Mouse (Mus musculus) frontal cortex, postnatal 36 days (tissue): ENCODE data around the gene Kat6b.

Experiments
- DNase-seq, 2 experiments: peaks; one replicate each; pipeline ENCODE4 v3.0.0; 2022; ENCODE audit warnings: low spot score in 2 of 2

The Kat6b gene

DNA sequence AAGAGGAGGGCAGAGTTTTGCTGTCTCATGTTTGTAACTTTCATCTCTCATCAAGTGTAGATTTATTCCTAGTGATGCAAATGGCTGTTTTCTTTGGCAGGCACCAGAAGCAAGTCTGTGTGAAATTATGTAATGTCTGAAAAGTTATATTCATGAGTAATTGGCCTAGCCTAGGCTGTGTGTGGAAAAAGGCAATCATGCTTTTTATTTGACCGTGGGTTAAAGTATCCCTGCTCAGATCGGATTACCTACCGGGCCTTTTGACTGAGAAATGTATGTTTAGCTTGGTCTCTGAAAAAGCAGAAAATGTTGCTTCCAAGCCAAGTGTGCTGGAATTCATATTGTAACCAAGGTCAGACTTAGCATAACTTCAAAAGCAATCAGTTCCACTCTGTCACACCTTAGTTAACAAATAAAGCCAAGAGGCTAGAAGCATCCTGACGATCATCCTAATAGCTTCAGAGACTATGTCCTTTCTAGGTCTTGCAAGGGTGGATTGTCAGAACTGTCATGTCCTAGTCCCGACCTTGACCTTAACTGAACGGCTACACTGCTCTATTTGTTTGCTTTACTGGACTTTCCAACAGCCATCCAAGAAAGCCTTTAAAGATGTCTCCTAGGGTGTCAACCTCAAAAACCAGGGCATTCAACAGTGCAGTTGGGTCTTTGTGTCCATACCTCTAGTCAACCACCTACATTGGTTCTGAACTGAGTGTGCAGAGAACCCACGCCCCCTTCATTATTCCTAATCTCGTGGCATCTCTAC is 111.9 kb downstream of the Kat6b start:
- DNase-seq: no peak

- DNase-seq: no peak
Measured at GRCm38 (mm10) chr14:21599446-21600173, 118.4 kb downstream of the Kat6b start.

GRCm38 (mm10) chr14:21600174-21600566 is 118.9 kb downstream of the Kat6b start:
- DNase-seq: no peak

GRCm38 (mm10) chr14:21600628-21601027 is 119.4 kb downstream of the Kat6b start:
- no peak for DNase-seq

GRCm38 (mm10) chr14:21602166-21602565 is 120.9 kb downstream of the Kat6b start:
- DNase-seq: no peak

- no peak for DNase-seq
Measured at GRCm38 (mm10) chr14:21602937-21603336, 121.7 kb downstream of the Kat6b start.

DNA sequence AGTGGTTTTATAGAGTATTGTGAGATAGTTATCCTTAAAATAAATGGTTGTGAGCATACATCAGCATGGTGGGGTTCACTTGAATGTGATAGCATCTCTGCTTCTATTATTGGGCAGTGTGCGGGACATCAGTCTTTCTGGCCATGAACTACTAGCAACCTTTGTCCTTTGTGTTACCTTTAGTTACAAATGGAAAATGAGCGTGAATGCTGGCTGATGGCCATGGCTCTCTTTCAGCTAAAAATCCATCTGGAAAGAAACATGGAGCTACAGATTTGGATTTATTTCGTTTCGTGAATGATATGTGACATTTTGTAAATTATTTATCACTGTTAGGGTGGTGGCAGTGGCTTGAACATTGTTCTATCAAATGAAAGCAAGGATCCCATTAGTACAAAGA is 126.5 kb downstream of the Kat6b start:
- DNase-seq: no peak

DNA sequence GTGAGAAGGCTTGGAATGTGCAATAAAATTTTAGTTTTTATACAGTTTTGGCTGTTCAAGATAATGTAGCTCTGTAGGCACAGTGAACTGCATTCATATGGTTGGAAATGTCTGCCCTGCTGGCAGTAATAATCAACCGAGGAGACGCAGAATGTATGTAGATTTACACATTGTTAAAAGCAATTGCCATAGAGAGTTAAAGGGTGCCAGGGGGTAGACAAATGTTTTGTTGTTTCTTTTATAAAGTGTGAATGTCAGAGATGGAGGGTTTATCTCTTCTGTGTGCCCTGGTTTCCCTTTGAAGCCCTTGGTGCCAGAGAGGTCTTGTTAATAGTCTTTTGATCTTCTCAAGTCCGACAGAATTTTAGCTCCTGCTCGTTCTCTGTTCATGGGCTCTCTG is 127.7 kb downstream of the Kat6b start:
- no peak for DNase-seq

DNA sequence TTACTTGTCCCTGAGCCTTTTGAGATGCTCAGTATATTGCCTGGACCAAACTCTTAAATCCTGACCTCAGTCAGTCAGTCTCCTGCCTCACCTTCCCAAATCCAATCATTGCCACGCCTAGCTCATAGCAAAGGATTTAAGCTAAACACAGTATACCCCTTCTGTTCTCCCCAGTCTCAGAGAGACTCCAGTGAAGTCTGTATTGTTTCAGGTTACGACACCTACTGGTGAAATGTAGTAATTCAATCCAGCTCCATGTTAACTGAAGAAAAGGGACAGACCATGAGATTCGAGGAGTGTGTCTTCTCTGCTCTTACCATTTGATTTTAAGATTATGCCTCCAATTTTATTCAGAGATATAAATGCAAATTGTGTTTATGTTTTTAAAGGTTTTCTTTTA is 129.0 kb downstream of the Kat6b start:
- DNase-seq: peak in 1 of 2 experiments; percentile 54

DNA sequence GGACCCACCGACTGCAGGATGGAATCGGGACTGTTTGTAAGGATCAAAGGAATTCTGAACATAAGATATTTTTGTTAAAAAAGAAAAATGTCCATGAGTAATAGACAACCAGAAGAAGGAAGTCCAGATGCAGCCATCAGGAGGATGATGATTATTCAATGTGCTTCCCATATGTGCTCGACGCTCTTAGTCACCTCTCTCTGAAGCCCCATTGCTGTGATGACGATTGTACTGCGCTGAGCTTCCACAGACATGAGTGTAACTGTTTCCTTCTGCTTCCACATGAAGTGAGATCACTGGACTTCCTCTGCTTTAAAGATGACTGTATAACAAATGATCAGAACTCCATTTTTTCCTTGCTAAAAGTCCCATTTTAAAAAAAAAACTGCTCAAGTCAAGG is 131.8 kb downstream of the Kat6b start:
- DNase-seq: no peak

DNA sequence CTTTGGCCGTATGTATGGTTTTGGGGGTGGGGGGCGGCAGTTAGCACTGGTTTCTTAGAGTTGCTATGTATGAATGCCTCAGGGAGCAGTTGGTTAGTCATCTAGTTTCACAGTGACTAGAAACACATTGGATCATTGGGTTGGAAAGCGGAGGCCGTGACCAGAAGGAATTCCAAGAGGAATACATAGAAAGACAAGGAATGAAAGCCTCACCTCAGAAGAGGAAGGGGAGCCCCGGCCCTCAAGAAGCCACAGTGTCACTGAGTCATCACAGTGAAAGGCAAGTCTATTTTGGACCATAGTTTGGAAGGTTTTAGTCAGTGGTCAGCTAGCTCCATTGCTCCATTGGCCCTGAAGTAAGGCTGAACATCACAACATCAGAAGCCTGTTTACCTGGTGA is 132.9 kb downstream of the Kat6b start:
- DNase-seq: no peak

GRCm38 (mm10) chr14:21615853-21616252 is 134.6 kb downstream of the Kat6b start:
- DNase-seq: no peak

GRCm38 (mm10) chr14:21617221-21617980 is 136.2 kb downstream of the Kat6b start:
- DNase-seq: no peak

DNA sequence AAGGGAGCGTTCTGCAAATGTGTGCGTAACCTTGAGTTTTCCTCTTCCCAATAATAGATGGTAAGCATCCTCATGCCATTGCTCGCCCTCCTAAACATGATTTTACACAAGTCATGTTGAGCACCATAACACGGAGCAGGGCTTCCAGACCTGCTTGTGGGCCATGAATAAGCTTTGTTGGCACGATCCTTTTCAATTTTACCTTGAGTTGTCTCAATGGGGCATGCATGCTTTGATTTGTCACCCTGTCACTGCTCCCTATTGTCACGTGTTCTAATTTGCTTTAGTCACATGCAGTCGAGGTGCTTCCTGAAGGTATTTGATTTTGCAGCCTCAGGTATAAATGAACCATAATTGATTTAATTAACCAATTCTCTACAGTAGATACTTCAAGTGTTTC is 138.7 kb downstream of the Kat6b start:
- no peak for DNase-seq

GRCm38 (mm10) chr14:21625946-21626345 is 144.7 kb downstream of the Kat6b start:
- DNase-seq: no peak

- DNase-seq: no peak
Measured at GRCm38 (mm10) chr14:21631665-21632200, 150.5 kb downstream of the Kat6b start.

DNA sequence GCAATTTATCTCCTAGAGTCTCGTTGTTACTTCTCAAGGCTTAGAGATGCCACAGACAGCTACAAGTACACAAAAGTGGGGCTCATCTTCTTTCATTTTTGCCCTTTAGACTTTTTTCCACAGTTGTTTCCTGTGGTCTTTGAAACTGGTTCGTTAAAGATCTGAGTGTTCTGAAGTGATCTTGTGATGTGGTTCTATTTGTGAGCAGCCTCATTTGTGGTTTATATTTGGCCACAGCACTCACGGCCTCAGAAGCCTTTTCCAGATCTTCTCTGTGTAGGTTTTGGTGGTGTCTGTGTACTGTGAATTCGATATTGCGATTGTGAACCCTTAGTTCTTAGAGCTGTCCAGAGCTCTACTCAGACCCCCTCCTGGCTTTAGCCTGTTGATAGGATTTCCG is 155.3 kb downstream of the Kat6b start:
- no peak for DNase-seq

DNA sequence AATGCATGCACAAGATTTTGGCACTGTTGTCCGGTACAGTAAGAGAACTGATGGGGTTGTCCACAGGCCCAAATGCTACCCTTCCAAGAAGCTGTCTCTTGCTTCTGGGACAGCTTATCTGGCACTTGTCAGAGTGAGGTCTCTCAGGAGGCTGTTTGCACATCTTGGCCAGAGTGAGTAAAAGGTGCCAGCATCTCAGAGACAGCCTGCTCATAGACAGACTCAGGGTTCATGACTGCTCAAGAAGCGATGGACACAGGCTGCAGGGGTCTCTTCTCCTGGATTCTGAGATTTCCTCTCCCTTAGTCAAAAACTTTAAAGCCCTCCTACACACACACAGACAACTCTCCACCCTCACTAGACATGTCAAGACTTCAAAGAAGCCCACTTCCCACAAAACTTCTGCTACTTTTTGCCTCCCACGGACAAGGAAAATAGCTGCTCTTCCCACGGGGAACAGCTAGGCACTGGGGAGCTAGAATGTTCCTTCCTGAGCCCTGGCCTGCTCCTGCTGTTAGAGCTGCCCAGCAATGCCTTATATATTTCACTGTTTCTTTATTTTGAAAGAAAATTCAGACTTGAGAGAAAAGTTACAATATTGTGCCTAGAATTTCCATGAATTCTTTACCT is 159.7 kb downstream of the Kat6b start:
- peak; percentile 47 to 72 for DNase-seq

GRCm38 (mm10) chr14:21653813-21654212 is 172.6 kb downstream of the Kat6b start:
- DNase-seq: no peak

DNA sequence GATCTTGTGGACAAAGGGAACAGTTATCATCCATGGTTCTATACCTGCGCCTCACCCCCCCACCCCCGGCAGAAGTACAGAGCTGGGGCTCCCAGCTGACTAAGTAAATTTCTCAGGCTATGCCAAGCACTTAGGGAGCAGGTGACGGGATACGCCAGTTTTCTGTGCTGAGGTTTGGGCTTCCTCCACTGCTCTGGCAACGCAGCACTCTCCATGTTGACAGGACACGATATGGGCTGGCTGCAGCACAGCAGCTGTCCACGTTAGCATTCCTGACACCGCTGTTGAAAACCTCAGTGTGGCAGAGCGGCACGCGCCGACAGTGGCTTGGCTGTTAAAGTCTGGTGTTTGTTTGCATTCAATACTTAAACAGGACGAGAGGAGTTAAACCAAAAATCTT is 177.9 kb downstream of the Kat6b start:
- no peak for DNase-seq

DNA sequence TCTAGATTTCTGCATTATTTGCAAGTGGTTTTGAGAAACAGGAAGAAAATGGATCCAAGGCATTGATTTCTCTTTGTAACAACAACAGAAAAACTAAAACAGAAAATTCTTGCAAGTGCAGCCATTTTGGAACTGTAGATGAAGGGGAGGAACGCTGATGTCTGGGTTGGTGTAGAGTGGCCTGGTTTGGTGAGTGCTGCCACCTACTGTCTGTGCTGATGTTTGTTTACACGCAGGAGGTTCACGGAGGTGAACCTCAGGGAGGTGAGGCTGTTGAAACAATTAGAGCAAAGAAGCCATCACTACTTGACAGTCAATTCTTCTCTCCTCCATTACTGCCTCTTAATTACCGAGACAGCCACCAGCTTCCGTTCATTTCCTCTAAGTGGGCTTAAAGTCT is 178.4 kb downstream of the Kat6b start:
- no peak for DNase-seq
